Mouse (Mus musculus) heart, adult 8-10 months (tissue): ENCODE data around the gene Spcs3. TPM values are rescaled to one million over a fixed set of nuclear protein-coding genes. Genes with fewer than 3 reads are reported as not detected.

Experiments
- DNase-seq: peaks from one replicate; pipeline ENCODE4 v3.0.0; 2022; ENCODE audit warnings: low spot score
- total RNA-seq, 4 experiments: library from RNA; stranded (reverse); gene quantifications; 2 replicates each; pipeline ENCODE4 v1.2.4; 2022

The Spcs3 gene
- total RNA-seq, 4 experiments from 2014 or later: 50.5 to 58.0 (median 54.4) TPM

DNA sequence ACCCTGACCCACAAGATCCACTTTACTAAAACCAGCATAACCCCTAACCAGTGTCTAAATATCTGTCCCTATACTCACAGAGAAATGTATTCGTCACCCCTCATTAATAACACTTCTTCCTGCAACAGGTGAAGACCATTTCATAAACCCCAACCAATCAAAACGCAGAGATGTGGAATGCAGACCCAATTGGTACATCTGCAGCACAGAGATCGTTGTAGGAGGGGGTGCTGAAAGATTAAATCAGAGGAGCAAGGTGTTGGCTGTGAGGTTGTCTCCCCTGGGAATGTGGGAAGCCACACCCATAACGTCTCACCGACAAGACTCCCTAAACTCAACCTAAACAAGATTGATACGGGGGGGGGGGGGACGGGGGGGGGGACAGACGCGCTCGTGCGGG is 21.0 kb downstream of the Spcs3 start:
- DNase-seq: no peak

- no peak for DNase-seq
These were observed 21.7 kb downstream of the Spcs3 start for GRCm38 (mm10) chr8:54508096-54508456.

GRCm38 (mm10) chr8:54507428-54508095 is 22.2 kb downstream of the Spcs3 start:
- peak; percentile 79 for DNase-seq

- no peak for DNase-seq
These were observed 24.7 kb downstream of the Spcs3 start for GRCm38 (mm10) chr8:54505060-54505459.

- DNase-seq: no peak
These were observed 26.7 kb downstream of the Spcs3 start for GRCm38 (mm10) chr8:54503104-54503503.

DNA sequence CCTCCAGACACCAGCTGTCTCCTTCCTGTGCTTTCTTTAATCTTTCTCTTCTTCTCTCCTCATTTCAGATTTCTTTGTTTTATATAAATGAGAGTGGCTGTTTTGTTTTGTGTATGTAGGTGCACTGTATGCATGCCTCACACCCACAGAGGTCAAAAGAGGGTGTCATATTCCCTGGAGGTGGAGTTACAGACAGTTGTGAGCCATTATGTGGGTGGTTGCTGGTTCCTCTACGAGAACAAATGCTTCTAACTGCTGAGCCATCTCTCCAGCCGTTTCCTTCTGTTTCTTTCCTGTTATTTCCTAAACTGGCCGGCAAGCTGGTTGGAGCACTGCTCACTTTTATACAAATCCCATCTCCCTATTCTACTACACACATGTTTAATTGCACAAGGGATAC is 35.9 kb downstream of the Spcs3 start:
- no peak for DNase-seq

- peak; percentile 60 for DNase-seq
These were observed 36.7 kb downstream of the Spcs3 start for GRCm38 (mm10) chr8:54493110-54493509.

- no peak for DNase-seq
These were observed 37.9 kb downstream of the Spcs3 start for GRCm38 (mm10) chr8:54491934-54492333.

- peak; percentile 41 for DNase-seq
These were observed 38.6 kb downstream of the Spcs3 start for GRCm38 (mm10) chr8:54491057-54491690.

- DNase-seq: no peak
These were observed 41.4 kb downstream of the Spcs3 start for GRCm38 (mm10) chr8:54488437-54488836.

- peak; percentile 35 for DNase-seq
These were observed 43.1 kb downstream of the Spcs3 start for GRCm38 (mm10) chr8:54486555-54487273.

Other genes with a start within 250 kb of the Spcs3 start
- gene Asb5, start 418 bp downstream of the Spcs3 start, total RNA-seq: 10 to 100 TPM; 19.9 to 28.5 (median 22.7) TPM
- not detected for gene Spata4, start 70.8 kb upstream of the Spcs3 start, total RNA-seq